ENCODE assay signal across 21 mouse cellular contexts in the genomic region with DNA sequence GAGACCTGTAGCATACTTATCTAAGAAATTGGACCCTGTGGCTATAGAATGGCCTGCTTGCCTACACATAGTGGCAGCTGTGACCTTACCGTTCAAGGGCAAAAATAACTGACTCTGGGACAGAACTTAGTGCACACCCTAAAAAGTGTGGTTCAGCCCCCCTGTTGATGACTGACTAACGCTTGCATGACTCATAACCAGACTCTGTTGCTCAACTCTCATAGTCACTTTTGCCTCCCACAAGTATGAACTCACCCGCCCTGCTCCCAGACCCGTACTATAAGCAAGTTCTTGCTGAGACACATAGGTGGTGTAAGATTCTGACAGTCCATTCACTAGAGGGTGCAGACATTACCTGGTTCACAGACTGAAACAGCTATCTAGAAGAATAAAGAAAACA.
DNase-seq lines count a peak whose midpoint lies in the region; ATAC-seq and TF ChIP-seq lines count a peak whose summit lies in the region.
"Had no signal": no experiment of that assay in that cellular context is flagged by ENCODE, and none has a peak within 500 bp of the region (broad histone marks: within the 10 kb centered on the region; RNA-seq: fewer than 3 reads in every experiment).

No protein-coding gene starts in this region.

- in situ Hi-C loops in CH12.LX (cut with MboI; ENCODE audit: low pct_ligation_motif_present, low pct_unique_long_range_greater_than_20kb, low sequenced_read_pairs), result no loop called here

- H3K27me3 ChIP-seq in embryonic facial prominence, embryonic 14.5 days (replicated peaks; ENCODE audit: control insufficient read depth, insufficient read depth, low read length), result no peaks in the 10 kb centered on the region
- no peaks in the 10 kb centered on the region for H3K27me3 ChIP-seq in embryonic facial prominence, embryonic 10.5 days (replicated peaks; ENCODE audit: low read depth, poor library complexity, severe bottlenecking)
- no peaks in the 10 kb centered on the region for H3K27me3 ChIP-seq in CH12.LX (replicated peaks)
- no peaks in the 10 kb centered on the region for H3K27me3 ChIP-seq in midbrain, embryonic 15.5 days (replicated peaks)
- H3K27me3 ChIP-seq: heart, embryonic 13.5 days; hindbrain, embryonic 15.5 days; limb, embryonic 13.5 days; midbrain, embryonic 13.5 days had no signal

- no peaks in the 10 kb centered on the region for H3K9me3 ChIP-seq in embryonic facial prominence, embryonic 14.5 days (ENCODE audit: control insufficient read depth, low read length)
- no peaks in the 10 kb centered on the region for H3K9me3 ChIP-seq in embryonic facial prominence, embryonic 10.5 days
- H3K9me3 ChIP-seq in CH12.LX (replicated peaks; ENCODE audit: low read length), result no peaks in the 10 kb centered on the region
- H3K9me3 ChIP-seq in midbrain, embryonic 15.5 days, result no peaks in the 10 kb centered on the region
- H3K9me3 ChIP-seq: G1E; heart, embryonic 13.5 days; hindbrain, embryonic 15.5 days; limb, embryonic 13.5 days; midbrain, embryonic 13.5 days had no signal

- H3K27ac ChIP-seq in embryonic facial prominence, embryonic 14.5 days (replicated peaks; ENCODE audit: low read depth, low read length), result no peak overlapping the region
- no peak overlapping the region for H3K27ac ChIP-seq in embryonic facial prominence, embryonic 10.5 days (replicated peaks)
- no peak overlapping the region for H3K27ac ChIP-seq in CH12.LX (ENCODE audit: insufficient read depth, low read depth)
- H3K27ac ChIP-seq in midbrain, embryonic 15.5 days, result no peak overlapping the region
- H3K27ac ChIP-seq: heart, embryonic 13.5 days; hindbrain, embryonic 15.5 days; limb, embryonic 13.5 days; liver, embryonic 14.5 days; midbrain, embryonic 13.5 days had no signal

- dilution Hi-C loops in CH12.LX (cut with MboI; ENCODE audit: extremely low pct_ligation_motif_present, extremely low pct_unique_long_range_greater_than_20kb, low sequenced_read_pairs), result no loop called here

- 80% methylated on average over 4 of the region's 4 CpGs for WGBS in embryonic facial prominence, embryonic 14.5 days
- WGBS in embryonic facial prominence, embryonic 10.5 days, result 87% methylated on average over 4 of the region's 4 CpGs
- 94% methylated on average over 4 of the region's 4 CpGs for WGBS in midbrain, embryonic 15.5 days

- no peak for TF ChIP-seq POLR2A in CH12.LX (IDR thresholded peaks at IDR 0.05; ENCODE audit: low read depth, low read length)

- no peak for TF ChIP-seq CTCF in CH12.LX (conservative IDR thresholded peaks at IDR 0.05 in 1 of 2, IDR thresholded peaks at IDR 0.05 in 1 of 2; ENCODE audit: low read depth in 2 of 2, low read length in 2 of 2)

- ATAC-seq in embryonic facial prominence, embryonic 14.5 days (ENCODE audit: low read depth), result no peak
- peak; percentile 80 for ATAC-seq in inflammation-experienced regulatory T-cells, adult 6 months
- ATAC-seq in midbrain, embryonic 15.5 days (replicated peaks), result no peak
- ATAC-seq: lung, postnatal 0 days; midbrain, embryonic 13.5 days had no signal

- no peak overlapping the region for H3K9ac ChIP-seq in embryonic facial prominence, embryonic 14.5 days (ENCODE audit: low read depth, low read length)
- H3K9ac ChIP-seq in CH12.LX (ENCODE audit: insufficient read depth, low read depth), result no peak overlapping the region
- H3K9ac ChIP-seq in midbrain, embryonic 15.5 days, result no peak overlapping the region
- H3K9ac ChIP-seq: heart, embryonic 13.5 days; hindbrain, embryonic 15.5 days; limb, embryonic 13.5 days; liver, embryonic 14.5 days; midbrain, embryonic 13.5 days had no signal

- no peaks in the 10 kb centered on the region for H3K4me1 ChIP-seq in embryonic facial prominence, embryonic 14.5 days (ENCODE audit: control insufficient read depth, insufficient read depth, low read length)
- H3K4me1 ChIP-seq in embryonic facial prominence, embryonic 10.5 days, result no peaks in the 10 kb centered on the region
- H3K4me1 ChIP-seq in CH12.LX (ENCODE audit: control insufficient read depth in 1 of 2, insufficient read depth in 2 of 2), result peaks cover 0 to 6% of the 10 kb centered on the region in 2 experiments; a peak in 1 of 4 replicates
- H3K4me1 ChIP-seq in midbrain, embryonic 15.5 days, result no peaks in the 10 kb centered on the region
- H3K4me1 ChIP-seq: heart, embryonic 13.5 days; hindbrain, embryonic 15.5 days; limb, embryonic 13.5 days; midbrain, embryonic 13.5 days had no signal

- no peak overlapping the region for H3K4me2 ChIP-seq in embryonic facial prominence, embryonic 14.5 days (ENCODE audit: low read depth, low read length)
- H3K4me2 ChIP-seq in CH12.LX (ENCODE audit: insufficient read depth, low read depth, poor library complexity, severe bottlenecking), result peak overlapping the region; percentile 35; the same call in 1 of the 2 replicates
- H3K4me2 ChIP-seq in midbrain, embryonic 15.5 days, result no peak overlapping the region
- H3K4me2 ChIP-seq: heart, embryonic 13.5 days; hindbrain, embryonic 15.5 days; limb, embryonic 13.5 days; midbrain, embryonic 13.5 days had no signal

- TF ChIP-seq RAD21 in CH12.LX (IDR thresholded peaks at IDR 0.05; ENCODE audit: low read depth, low read length), result no peak; the same call in 1 of the 2 replicates

- peak; percentile 94 for TF ChIP-seq EP300 in CH12.LX (IDR thresholded peaks at IDR 0.05; ENCODE audit: low read length)

- H3K4me3 ChIP-seq in embryonic facial prominence, embryonic 14.5 days (ENCODE audit: low read depth, low read length), result no peak overlapping the region
- H3K4me3 ChIP-seq in embryonic facial prominence, embryonic 10.5 days, result no peak overlapping the region
- H3K4me3 ChIP-seq in CH12.LX (replicated peaks in 1 of 3; ENCODE audit: low read depth in 2 of 3, low read length in 2 of 3, poor library complexity in 1 of 3), result no peak overlapping the region
- no peak overlapping the region for H3K4me3 ChIP-seq in midbrain, embryonic 15.5 days
- H3K4me3 ChIP-seq: heart, embryonic 13.5 days; hindbrain, embryonic 15.5 days; limb, embryonic 13.5 days; midbrain, embryonic 13.5 days had no signal

- DNase-seq in embryonic facial prominence, embryonic 14.5 days (ENCODE audit: low spot score), result peak; percentile 1
- DNase-seq in embryonic facial prominence, embryonic 10.5 days (ENCODE audit: low spot score), result no peak
- DNase-seq in CH12.LX (ENCODE audit: extremely low read depth), result peak; percentile 61
- DNase-seq in adrenal gland, postnatal 10 days, result peak; percentile 10
- no peak for DNase-seq in cerebellum, adult 9-10 months
- no peak for DNase-seq in thymus, postnatal 4 days
- DNase-seq: cerebellum, postnatal 36 days; heart, postnatal 36 days; kidney, adult 2 months; kidney, postnatal 36 days; layer of hippocampus, adult 9-11 months; thymus, adult 18-20 months had no signal

- H3K36me3 ChIP-seq in embryonic facial prominence, embryonic 14.5 days (ENCODE audit: control insufficient read depth, insufficient read depth, low read length), result no peaks in the 10 kb centered on the region
- no peaks in the 10 kb centered on the region for H3K36me3 ChIP-seq in embryonic facial prominence, embryonic 10.5 days (replicated peaks)
- no peaks in the 10 kb centered on the region for H3K36me3 ChIP-seq in CH12.LX (replicated peaks in 1 of 2; ENCODE audit: control insufficient read depth in 1 of 2, insufficient read depth in 1 of 2, low read length in 1 of 2)
- no peaks in the 10 kb centered on the region for H3K36me3 ChIP-seq in midbrain, embryonic 15.5 days (replicated peaks)
- H3K36me3 ChIP-seq: G1E; heart, embryonic 13.5 days; hindbrain, embryonic 15.5 days; limb, embryonic 13.5 days; midbrain, embryonic 13.5 days had no signal

- no peaks in the 10 kb centered on the region for H3K79me2 ChIP-seq in CH12.LX (replicated peaks; ENCODE audit: control insufficient read depth, extremely low read depth, insufficient read depth, poor library complexity, severe bottlenecking)

TF ChIP-seq in CH12.LX, 34 proteins besides CTCF, POLR2A, EP300 and RAD21:
- TF ChIP-seq JUN (IDR thresholded peaks at IDR 0.05; ENCODE audit: insufficient read depth, low read depth, low read length) (peak; percentile 93), ZC3H11A (IDR thresholded peaks at IDR 0.05; ENCODE audit: low read depth, low read length) (no peak), MEF2A (IDR thresholded peaks at IDR 0.05; ENCODE audit: borderline replicate concordance, low read depth, low read length) (peak; percentile 56; the same call in 1 of the 2 replicates), IRF4 (IDR thresholded peaks at IDR 0.05; ENCODE audit: low read depth, low read length) (peak; percentile 99), BHLHE40 (IDR thresholded peaks at IDR 0.05; ENCODE audit: low read depth, low read length) (0 out of 2 replicates have a peak, but pooled peaks have one; percentile 28), ZMIZ1 (IDR thresholded peaks at IDR 0.05; ENCODE audit: low read depth, low read length) (no peak), ZKSCAN1 (IDR thresholded peaks at IDR 0.05; ENCODE audit: borderline replicate concordance, low read depth, low read length) (no peak), JUND (conservative IDR thresholded peaks at IDR 0.05; ENCODE audit: low read depth, low read length) (peak; percentile 99), MAFK (IDR thresholded peaks at IDR 0.05; ENCODE audit: insufficient replicate concordance, low read length) (no peak), ETS1 (conservative IDR thresholded peaks at IDR 0.05; ENCODE audit: low read depth, low read length) (peak; percentile 38; the same call in 1 of the 2 replicates)

Comparison
In these comparisons a context has a peak if more than half of its experiments do, and no peak if none do; other contexts are left out.
1. DNase-seq: peak in embryonic facial prominence, embryonic 14.5 days (single experiment), CH12.LX (single experiment) and adrenal gland, postnatal 10 days (single experiment); none in embryonic facial prominence, embryonic 10.5 days (single experiment), cerebellum, adult 9-10 months (single experiment) and thymus, postnatal 4 days (single experiment).